Mouse (Mus musculus): Measurements from ENCODE around the gene Cadps2.

GRCm38 (mm10) chr6:23353480-23353879, 485.7 kb downstream of the Cadps2 start:
- TF ChIP-seq SRF (IDR thresholded peaks at IDR 0.05; ENCODE audit: control insufficient read depth, insufficient read length, low read depth) = no peak
- no peak for TF ChIP-seq USF1 (IDR thresholded peaks at IDR 0.05; ENCODE audit: low read depth)
- TF ChIP-seq MYOD1 (IDR thresholded peaks at IDR 0.05; ENCODE audit: control insufficient read depth in 1 of 3, insufficient read length in 2 of 3, low read depth in 2 of 3) = no peak
- no peak for TF ChIP-seq CEBPB (IDR thresholded peaks at IDR 0.05; ENCODE audit: insufficient read depth, poor library complexity, severe bottlenecking)
- TF ChIP-seq E2F4 (IDR thresholded peaks at IDR 0.05; ENCODE audit: insufficient read depth) = no peak
- TF ChIP-seq MAX (IDR thresholded peaks at IDR 0.05; ENCODE audit: low read depth) = no peak
- TF ChIP-seq POLR2A (IDR thresholded peaks at IDR 0.05; ENCODE audit: insufficient read length, low read depth) = no peak

All from myocyte (in vitro differentiated cells).